In genomic region chr16:49572485-49573170, GRCm38 (mm10) we compare ENCODE assay signal across 11 mouse cellular contexts.
DNase-seq lines count a peak whose midpoint lies in the region; ATAC-seq lines count a peak whose summit lies in the region.
"Had no signal": no experiment of that assay in that cellular context is flagged by ENCODE, and none has a peak within 500 bp of the region (broad histone marks: within the 10 kb centered on the region; RNA-seq: fewer than 3 reads in every experiment).

No protein-coding gene starts in this region.

- WGBS in hindbrain, embryonic 11.5 days: 61% methylated on average over 12 of the region's 12 CpGs
- 72% methylated on average over 12 of the region's 12 CpGs for WGBS in hindbrain, embryonic 10.5 days
- 48% methylated on average over 12 of the region's 12 CpGs for WGBS in neural tube, embryonic 12.5 days
- WGBS in hindbrain, embryonic 14.5 days: 37% methylated on average over 12 of the region's 12 CpGs
- 34% methylated on average over 12 of the region's 12 CpGs for WGBS in neural tube, embryonic 15.5 days

- no peak for DNase-seq in hindbrain, embryonic 11.5 days (ENCODE audit: low spot score)
- DNase-seq in hindbrain, embryonic 10.5 days (ENCODE audit: low spot score): no peak
- no peak for DNase-seq in neural tube, embryonic 10.5 days (ENCODE audit: extremely low spot score, low spot score)
- peak; percentile 70 for DNase-seq in hindbrain, embryonic 14.5 days (ENCODE audit: low spot score)
- DNase-seq in adrenal gland, postnatal 14 days: no peak
- no peak for DNase-seq in urinary bladder, postnatal 36 days (ENCODE audit: low spot score in 2 of 2)
- DNase-seq: cerebellum, postnatal 25 days had no signal

- no peaks in the 10 kb centered on the region for H3K27me3 ChIP-seq in hindbrain, embryonic 11.5 days (ENCODE audit: control insufficient read depth, insufficient read depth, low read length)
- no peaks in the 10 kb centered on the region for H3K27me3 ChIP-seq in hindbrain, embryonic 10.5 days (ENCODE audit: insufficient read depth, poor library complexity, severe bottlenecking)
- no peaks in the 10 kb centered on the region for H3K27me3 ChIP-seq in neural tube, embryonic 12.5 days (replicated peaks)
- no peaks in the 10 kb centered on the region for H3K27me3 ChIP-seq in hindbrain, embryonic 14.5 days (ENCODE audit: control insufficient read depth, insufficient read depth, low read length)
- H3K27me3 ChIP-seq in neural tube, embryonic 15.5 days (replicated peaks): no peaks in the 10 kb centered on the region
- H3K27me3 ChIP-seq: kidney, embryonic 15.5 days; limb, embryonic 12.5 days had no signal

- no peaks in the 10 kb centered on the region for H3K36me3 ChIP-seq in hindbrain, embryonic 11.5 days (ENCODE audit: control insufficient read depth, insufficient read depth, low read length)
- H3K36me3 ChIP-seq in hindbrain, embryonic 10.5 days: no peaks in the 10 kb centered on the region
- H3K36me3 ChIP-seq in neural tube, embryonic 12.5 days: no peaks in the 10 kb centered on the region
- H3K36me3 ChIP-seq in hindbrain, embryonic 14.5 days (replicated peaks; ENCODE audit: control insufficient read depth, insufficient read depth): no peaks in the 10 kb centered on the region
- no peaks in the 10 kb centered on the region for H3K36me3 ChIP-seq in neural tube, embryonic 15.5 days
- H3K36me3 ChIP-seq: kidney, embryonic 15.5 days; limb, embryonic 12.5 days had no signal

- H3K27ac ChIP-seq in hindbrain, embryonic 11.5 days (ENCODE audit: low read depth, low read length): no peak overlapping the region
- no peak overlapping the region for H3K27ac ChIP-seq in hindbrain, embryonic 10.5 days
- H3K27ac ChIP-seq in neural tube, embryonic 12.5 days: no peak overlapping the region
- no peak overlapping the region for H3K27ac ChIP-seq in hindbrain, embryonic 14.5 days
- H3K27ac ChIP-seq in neural tube, embryonic 15.5 days (replicated peaks): no peak overlapping the region
- H3K27ac ChIP-seq: kidney, embryonic 15.5 days; limb, embryonic 12.5 days had no signal

- no peak overlapping the region for H3K4me2 ChIP-seq in hindbrain, embryonic 11.5 days (replicated peaks; ENCODE audit: low read depth, low read length)
- no peak overlapping the region; the same call in 1 of the 2 replicates for H3K4me2 ChIP-seq in neural tube, embryonic 12.5 days (replicated peaks)
- H3K4me2 ChIP-seq in hindbrain, embryonic 14.5 days (replicated peaks): peak overlapping the region; percentile 21
- peak overlapping the region; percentile 28 for H3K4me2 ChIP-seq in neural tube, embryonic 15.5 days
- H3K4me2 ChIP-seq: kidney, embryonic 15.5 days; limb, embryonic 12.5 days had no signal

- H3K4me3 ChIP-seq in hindbrain, embryonic 11.5 days (ENCODE audit: low read depth, low read length): no peak overlapping the region
- H3K4me3 ChIP-seq in hindbrain, embryonic 10.5 days: no peak overlapping the region
- no peak overlapping the region for H3K4me3 ChIP-seq in neural tube, embryonic 12.5 days
- H3K4me3 ChIP-seq in hindbrain, embryonic 14.5 days (replicated peaks; ENCODE audit: low read length): no peak overlapping the region
- H3K4me3 ChIP-seq in neural tube, embryonic 15.5 days (replicated peaks): no peak overlapping the region
- H3K4me3 ChIP-seq: kidney, embryonic 15.5 days; limb, embryonic 12.5 days had no signal

- H3K4me1 ChIP-seq in hindbrain, embryonic 11.5 days (replicated peaks; ENCODE audit: control insufficient read depth, insufficient read depth, low read length): no peaks in the 10 kb centered on the region
- H3K4me1 ChIP-seq in hindbrain, embryonic 10.5 days (replicated peaks): 0 out of 2 replicates have a peak, but pooled peaks cover 6% of the 10 kb centered on the region
- H3K4me1 ChIP-seq in neural tube, embryonic 12.5 days: peaks cover 6% of the 10 kb centered on the region; the same call in 1 of the 2 replicates
- H3K4me1 ChIP-seq in hindbrain, embryonic 14.5 days (replicated peaks; ENCODE audit: control insufficient read depth, insufficient read depth, low read length): peaks cover 11% of the 10 kb centered on the region; the same call in 1 of the 2 replicates
- peaks cover 6% of the 10 kb centered on the region; the same call in 1 of the 2 replicates for H3K4me1 ChIP-seq in neural tube, embryonic 15.5 days
- H3K4me1 ChIP-seq: kidney, embryonic 15.5 days; limb, embryonic 12.5 days had no signal

- ATAC-seq in hindbrain, embryonic 11.5 days (ENCODE audit: low FRiP score): peak; percentile 83
- peak; percentile 88 for ATAC-seq in neural tube, embryonic 12.5 days (ENCODE audit: low FRiP score, low read depth)
- peak; percentile 84 for ATAC-seq in hindbrain, embryonic 14.5 days (ENCODE audit: low FRiP score)
- peak; percentile 78 for ATAC-seq in neural tube, embryonic 15.5 days (ENCODE audit: low FRiP score)

- H3K9ac ChIP-seq in hindbrain, embryonic 11.5 days (ENCODE audit: low read depth, low read length): no peak overlapping the region
- no peak overlapping the region for H3K9ac ChIP-seq in neural tube, embryonic 12.5 days
- H3K9ac ChIP-seq in hindbrain, embryonic 14.5 days: no peak overlapping the region
- H3K9ac ChIP-seq in neural tube, embryonic 15.5 days (replicated peaks): no peak overlapping the region
- H3K9ac ChIP-seq: kidney, embryonic 15.5 days; limb, embryonic 12.5 days had no signal

- no peaks in the 10 kb centered on the region for H3K9me3 ChIP-seq in hindbrain, embryonic 11.5 days (ENCODE audit: control insufficient read depth, low read length)
- no peaks in the 10 kb centered on the region for H3K9me3 ChIP-seq in hindbrain, embryonic 10.5 days
- H3K9me3 ChIP-seq in neural tube, embryonic 12.5 days: no peaks in the 10 kb centered on the region
- no peaks in the 10 kb centered on the region for H3K9me3 ChIP-seq in hindbrain, embryonic 14.5 days (ENCODE audit: control insufficient read depth, low read length)
- no peaks in the 10 kb centered on the region for H3K9me3 ChIP-seq in neural tube, embryonic 15.5 days (replicated peaks)
- H3K9me3 ChIP-seq: kidney, embryonic 15.5 days; limb, embryonic 12.5 days had no signal

Comparison
In these comparisons a context has a peak if more than half of its experiments do, and no peak if none do; other contexts are left out.
1. H3K4me2 ChIP-seq: peak in hindbrain, embryonic 14.5 days (single experiment) and neural tube, embryonic 15.5 days (single experiment); none in hindbrain, embryonic 11.5 days (single experiment) and neural tube, embryonic 12.5 days (single experiment).
2. Peak in every context shown above with its lines, with median percentiles within 50 percentile points of each other: ATAC-seq.